In genomic region chr1:62333016-62333415, GRCm38 (mm10) we compare ENCODE assay signal across 27 mouse cellular contexts.
DNase-seq lines count a peak whose midpoint lies in the region; ATAC-seq lines count a peak whose summit lies in the region.
"Had no signal": no experiment of that assay in that cellular context is flagged by ENCODE, and none has a peak within 500 bp of the region (broad histone marks: within the 10 kb centered on the region; RNA-seq: fewer than 3 reads in every experiment).

No protein-coding gene starts in this region.

- H3K36me3 ChIP-seq in embryonic facial prominence, embryonic 14.5 days (ENCODE audit: control insufficient read depth, insufficient read depth, low read length) = no peaks in the 10 kb centered on the region
- no peaks in the 10 kb centered on the region for H3K36me3 ChIP-seq in embryonic facial prominence, embryonic 10.5 days (replicated peaks)
- no peaks in the 10 kb centered on the region for H3K36me3 ChIP-seq in midbrain, embryonic 13.5 days
- H3K36me3 ChIP-seq in midbrain, embryonic 15.5 days (replicated peaks) = no peaks in the 10 kb centered on the region
- H3K36me3 ChIP-seq: embryonic facial prominence, embryonic 13.5 days; forebrain, embryonic 10.5 days; forebrain, embryonic 15.5 days; heart, embryonic 12.5 days; heart, embryonic 15.5 days had no signal

- H3K4me1 ChIP-seq in embryonic facial prominence, embryonic 14.5 days (ENCODE audit: control insufficient read depth, insufficient read depth, low read length) = no peaks in the 10 kb centered on the region
- H3K4me1 ChIP-seq in embryonic facial prominence, embryonic 10.5 days = no peaks in the 10 kb centered on the region
- H3K4me1 ChIP-seq in midbrain, embryonic 13.5 days (replicated peaks) = no peaks in the 10 kb centered on the region; the same call in 1 of the 2 replicates
- H3K4me1 ChIP-seq in midbrain, embryonic 15.5 days = no peaks in the 10 kb centered on the region

- DNase-seq in embryonic facial prominence, embryonic 14.5 days (ENCODE audit: low spot score) = peak; percentile 40
- DNase-seq in embryonic facial prominence, embryonic 10.5 days (ENCODE audit: low spot score) = no peak
- DNase-seq in retina, postnatal 1 day = peak; percentile 15
- DNase-seq in retina, embryonic 14.5 days (ENCODE audit: low spot score) = no peak
- DNase-seq in heart, postnatal 10 days = no peak
- DNase-seq: adrenal gland, postnatal 10 days; adrenal gland, postnatal 36 days; B cell, adult 2 months; cerebellum, adult 11 months; cerebellum, adult 2 months; cerebellum, adult 9-11 months; cerebellum, postnatal 25 days; gastrocnemius, postnatal 25 days; heart, adult 18-20 months; heart, postnatal 14 days; heart, postnatal 4 days had no signal

- H3K4me3 ChIP-seq in embryonic facial prominence, embryonic 14.5 days (ENCODE audit: low read depth, low read length) = no peak overlapping the region
- H3K4me3 ChIP-seq in embryonic facial prominence, embryonic 10.5 days = no peak overlapping the region
- no peak overlapping the region for H3K4me3 ChIP-seq in midbrain, embryonic 13.5 days (replicated peaks)
- H3K4me3 ChIP-seq in midbrain, embryonic 15.5 days = no peak overlapping the region
- H3K4me3 ChIP-seq: embryonic facial prominence, embryonic 13.5 days; forebrain, embryonic 10.5 days; forebrain, embryonic 15.5 days; heart, embryonic 12.5 days; heart, embryonic 15.5 days had no signal

- H3K9me3 ChIP-seq in embryonic facial prominence, embryonic 14.5 days (ENCODE audit: control insufficient read depth, low read length) = no peaks in the 10 kb centered on the region
- no peaks in the 10 kb centered on the region for H3K9me3 ChIP-seq in embryonic facial prominence, embryonic 10.5 days
- no peaks in the 10 kb centered on the region for H3K9me3 ChIP-seq in midbrain, embryonic 13.5 days
- H3K9me3 ChIP-seq in midbrain, embryonic 15.5 days = no peaks in the 10 kb centered on the region
- H3K9me3 ChIP-seq: embryonic facial prominence, embryonic 13.5 days; forebrain, embryonic 10.5 days; forebrain, embryonic 15.5 days; heart, embryonic 12.5 days; heart, embryonic 15.5 days had no signal

- no peak for ATAC-seq in embryonic facial prominence, embryonic 14.5 days (ENCODE audit: low read depth)
- ATAC-seq in midbrain, embryonic 13.5 days = no peak
- ATAC-seq in midbrain, embryonic 15.5 days (replicated peaks) = no peak
- ATAC-seq: forebrain, embryonic 15.5 days; hindbrain, postnatal 0 days; inflammation-experienced regulatory T-cells, adult 6 months; Patski had no signal

- no peak overlapping the region for H3K27ac ChIP-seq in embryonic facial prominence, embryonic 14.5 days (replicated peaks; ENCODE audit: low read depth, low read length)
- no peak overlapping the region for H3K27ac ChIP-seq in embryonic facial prominence, embryonic 10.5 days (replicated peaks)
- 0 out of 2 replicates have a peak overlapping the region, but pooled peaks have one; percentile 41 for H3K27ac ChIP-seq in midbrain, embryonic 13.5 days
- no peak overlapping the region for H3K27ac ChIP-seq in midbrain, embryonic 15.5 days
- H3K27ac ChIP-seq: embryonic facial prominence, embryonic 13.5 days; forebrain, embryonic 10.5 days; forebrain, embryonic 15.5 days; heart, embryonic 15.5 days; hindbrain, embryonic 14.5 days; hindbrain, postnatal 0 days had no signal

- no peak overlapping the region for H3K9ac ChIP-seq in embryonic facial prominence, embryonic 14.5 days (ENCODE audit: low read depth, low read length)
- H3K9ac ChIP-seq in midbrain, embryonic 13.5 days (replicated peaks) = no peak overlapping the region
- no peak overlapping the region for H3K9ac ChIP-seq in midbrain, embryonic 15.5 days
- H3K9ac ChIP-seq: embryonic facial prominence, embryonic 13.5 days; forebrain, embryonic 15.5 days; heart, embryonic 12.5 days; heart, embryonic 15.5 days; hindbrain, embryonic 14.5 days had no signal

- H3K4me2 ChIP-seq in embryonic facial prominence, embryonic 14.5 days (ENCODE audit: low read depth, low read length) = no peak overlapping the region
- H3K4me2 ChIP-seq in midbrain, embryonic 13.5 days (replicated peaks) = no peak overlapping the region
- no peak overlapping the region for H3K4me2 ChIP-seq in midbrain, embryonic 15.5 days
- H3K4me2 ChIP-seq: embryonic facial prominence, embryonic 13.5 days; forebrain, embryonic 15.5 days; heart, embryonic 12.5 days; heart, embryonic 15.5 days; hindbrain, embryonic 14.5 days had no signal

- intact Hi-C loops in heart, postnatal 10 days (cut with DNase I) = no loop called here

- WGBS in embryonic facial prominence, embryonic 14.5 days = 25% methylated on average over 2 of the region's 2 CpGs
- 72% methylated on average over 2 of the region's 2 CpGs for WGBS in embryonic facial prominence, embryonic 10.5 days
- WGBS in midbrain, embryonic 13.5 days = 41% methylated on average over 2 of the region's 2 CpGs
- 48% methylated on average over 2 of the region's 2 CpGs for WGBS in midbrain, embryonic 15.5 days

- H3K27me3 ChIP-seq in embryonic facial prominence, embryonic 14.5 days (replicated peaks; ENCODE audit: control insufficient read depth, insufficient read depth, low read length) = no peaks in the 10 kb centered on the region
- peaks cover 15% of the 10 kb centered on the region for H3K27me3 ChIP-seq in embryonic facial prominence, embryonic 10.5 days (replicated peaks; ENCODE audit: low read depth, poor library complexity, severe bottlenecking)
- no peaks in the 10 kb centered on the region for H3K27me3 ChIP-seq in midbrain, embryonic 13.5 days
- no peaks in the 10 kb centered on the region for H3K27me3 ChIP-seq in midbrain, embryonic 15.5 days (replicated peaks)
- H3K27me3 ChIP-seq: embryonic facial prominence, embryonic 13.5 days; forebrain, embryonic 15.5 days; heart, embryonic 12.5 days; heart, embryonic 15.5 days; Patski had no signal

Comparison
In these comparisons a context has a peak if more than half of its experiments do, and no peak if none do; other contexts are left out.
1. DNase-seq: peak in embryonic facial prominence, embryonic 14.5 days (single experiment) and retina, postnatal 1 day (single experiment); none in embryonic facial prominence, embryonic 10.5 days (single experiment), retina, embryonic 14.5 days (single experiment) and heart, postnatal 10 days (0 of 2).